Mouse (Mus musculus): ENCODE results near the gene Fem1a.

Fem1a gene

GRCm38 (mm10) chr17:56256239-56256881, at the start of gene Fem1a:
TSS of gene Fem1a (plus strand) at chr17:56256810.
- peak; percentile 94 for DNase-seq (ENCODE audit: low read depth, low spot score)

GRCm38 (mm10) chr17:56206986-56207674, 49.5 kb upstream of the Fem1a start:
- DNase-seq (ENCODE audit: low read depth, low spot score) = no peak

- DNase-seq (ENCODE audit: low read depth, low spot score) = no peak
These were observed 48.6 kb upstream of the Fem1a start for GRCm38 (mm10) chr17:56207963-56208530.

- DNase-seq (ENCODE audit: low read depth, low spot score) = no peak
These were observed 47.8 kb upstream of the Fem1a start for GRCm38 (mm10) chr17:56208821-56209220.

- no peak for DNase-seq (ENCODE audit: low read depth, low spot score)
These were observed 45.5 kb upstream of the Fem1a start for GRCm38 (mm10) chr17:56211090-56211489.

- no peak for DNase-seq (ENCODE audit: low read depth, low spot score)
These were observed 43.9 kb upstream of the Fem1a start for GRCm38 (mm10) chr17:56212676-56213075.

GRCm38 (mm10) chr17:56214229-56214628, 42.4 kb upstream of the Fem1a start:
- DNase-seq (ENCODE audit: low read depth, low spot score) = no peak

- DNase-seq (ENCODE audit: low read depth, low spot score) = no peak
These were observed 38.9 kb upstream of the Fem1a start for GRCm38 (mm10) chr17:56217670-56218069.

- DNase-seq (ENCODE audit: low read depth, low spot score) = peak; percentile 69
These were observed 38.0 kb upstream of the Fem1a start, which contains the start of gene Dpp9 for GRCm38 (mm10) chr17:56218377-56219191. TSS of gene Dpp9 (minus strand) at chr17:56218905.

- no peak for DNase-seq (ENCODE audit: low read depth, low spot score)
These were observed 37.4 kb upstream of the Fem1a start for GRCm38 (mm10) chr17:56219251-56219650.

- no peak for DNase-seq (ENCODE audit: low read depth, low spot score)
These were observed 36.8 kb upstream of the Fem1a start for GRCm38 (mm10) chr17:56219805-56220204.

GRCm38 (mm10) chr17:56224916-56225315, 31.7 kb upstream of the Fem1a start:
- DNase-seq (ENCODE audit: low read depth, low spot score) = no peak

GRCm38 (mm10) chr17:56226566-56226965, 30.0 kb upstream of the Fem1a start:
- no peak for DNase-seq (ENCODE audit: low read depth, low spot score)

GRCm38 (mm10) chr17:56229943-56230342, 26.7 kb upstream of the Fem1a start:
- no peak for DNase-seq (ENCODE audit: low read depth, low spot score)

GRCm38 (mm10) chr17:56233389-56233788, 23.2 kb upstream of the Fem1a start:
- no peak for DNase-seq (ENCODE audit: low read depth, low spot score)

- no peak for DNase-seq (ENCODE audit: low read depth, low spot score)
These were observed 22.7 kb upstream of the Fem1a start for GRCm38 (mm10) chr17:56233818-56234469.

GRCm38 (mm10) chr17:56241541-56242401, 14.8 kb upstream of the Fem1a start:
- no peak for DNase-seq (ENCODE audit: low read depth, low spot score)

GRCm38 (mm10) chr17:56245608-56246007, 11.0 kb upstream of the Fem1a start:
- no peak for DNase-seq (ENCODE audit: low read depth, low spot score)

GRCm38 (mm10) chr17:56251136-56251829, 5.3 kb upstream of the Fem1a start:
- no peak for DNase-seq (ENCODE audit: low read depth, low spot score)

- DNase-seq (ENCODE audit: low read depth, low spot score) = no peak
These were observed 1.9 kb upstream of the Fem1a start for GRCm38 (mm10) chr17:56254695-56255094.
